Mouse (Mus musculus) embryo, embryonic 11.5 days (tissue): ENCODE data around the gene Olfr329-ps.
A peak's percentile ranks its signal among the peaks of the same experiment; 100 is the strongest.
"Not testable (repeated sequence)": the region's sequence is repeated elsewhere in the genome, so short reads cannot be mapped to it uniquely, and the experiment has no call there.

Experiments used
- DNase-seq: peaks from one replicate; pipeline ENCODE4 v3.0.0-alpha.2; 2012; ENCODE audit warnings: low read depth, low spot score

The Olfr329-ps gene

GRCm38 (mm10) chr11:58546322-58546721 lies at the start of gene Olfr329-ps:
Gene Olfr329-ps (minus strand): TSS chr11:58546422.
- no peak for DNase-seq

GRCm38 (mm10) chr11:58594814-58595213 lies 48.6 kb upstream of the Olfr329-ps start, which contains the start of gene Olfr324:
Gene Olfr324 (plus strand): TSS chr11:58595114.
- no peak for DNase-seq

- no peak for DNase-seq
Observed at GRCm38 (mm10) chr11:58588620-58589250, 42.5 kb upstream of the Olfr329-ps start.

- DNase-seq = peak; percentile 53
Observed at GRCm38 (mm10) chr11:58587898-58588348, 41.7 kb upstream of the Olfr329-ps start.

GRCm38 (mm10) chr11:58578636-58579035 lies 32.4 kb upstream of the Olfr329-ps start:
- DNase-seq = no peak

GRCm38 (mm10) chr11:58577430-58577829 lies 31.2 kb upstream of the Olfr329-ps start, which contains the start of gene Olfr325:
Gene Olfr325 (plus strand): TSS chr11:58577730.
- DNase-seq = no peak

- DNase-seq = no peak
Observed at GRCm38 (mm10) chr11:58570405-58570804, 24.2 kb upstream of the Olfr329-ps start, which contains the start of gene Olfr224. Gene Olfr224 (minus strand): TSS chr11:58570553.

GRCm38 (mm10) chr11:58555536-58555935 lies 9.3 kb upstream of the Olfr329-ps start, which contains the start of gene Olfr328:
Gene Olfr328 (minus strand): TSS chr11:58555636.
- DNase-seq = no peak

- DNase-seq = not testable (repeated sequence)
Observed at GRCm38 (mm10) chr11:58534736-58535135, 11.5 kb downstream of the Olfr329-ps start, which contains the start of gene Olfr330. Gene Olfr330 (minus strand): TSS chr11:58534836.

GRCm38 (mm10) chr11:58519756-58520155 lies 26.5 kb downstream of the Olfr329-ps start:
- DNase-seq = not testable (repeated sequence)

GRCm38 (mm10) chr11:58518916-58519315 lies 27.3 kb downstream of the Olfr329-ps start:
- not testable (repeated sequence) for DNase-seq

GRCm38 (mm10) chr11:58509058-58509457 lies 37.2 kb downstream of the Olfr329-ps start:
- DNase-seq = not testable (repeated sequence)

- not testable (repeated sequence) for DNase-seq
Observed at GRCm38 (mm10) chr11:58502472-58502871, 43.8 kb downstream of the Olfr329-ps start, which contains the start of gene Olfr331. Gene Olfr331 (minus strand): TSS chr11:58502572.

- no peak for DNase-seq
Observed at GRCm38 (mm10) chr11:58499290-58499689, 46.9 kb downstream of the Olfr329-ps start.

- no peak for DNase-seq
Observed at GRCm38 (mm10) chr11:58498761-58499160, 47.5 kb downstream of the Olfr329-ps start.

- no peak for DNase-seq
Observed at GRCm38 (mm10) chr11:58492455-58492854, 53.8 kb downstream of the Olfr329-ps start, which contains the start of gene Olfr332. Gene Olfr332 (minus strand): TSS chr11:58492555.
